Mouse (Mus musculus) neural tube, embryonic 10.5 days (tissue): Measurements from ENCODE around the gene Pitpnm2.

ENCODE experiments used
- DNase-seq: peaks from one replicate; pipeline ENCODE4 v3.0.0-alpha.2; 2017; ENCODE audit warnings: low spot score; ENCODE audit errors: extremely low spot score

The Pitpnm2 gene

DNA sequence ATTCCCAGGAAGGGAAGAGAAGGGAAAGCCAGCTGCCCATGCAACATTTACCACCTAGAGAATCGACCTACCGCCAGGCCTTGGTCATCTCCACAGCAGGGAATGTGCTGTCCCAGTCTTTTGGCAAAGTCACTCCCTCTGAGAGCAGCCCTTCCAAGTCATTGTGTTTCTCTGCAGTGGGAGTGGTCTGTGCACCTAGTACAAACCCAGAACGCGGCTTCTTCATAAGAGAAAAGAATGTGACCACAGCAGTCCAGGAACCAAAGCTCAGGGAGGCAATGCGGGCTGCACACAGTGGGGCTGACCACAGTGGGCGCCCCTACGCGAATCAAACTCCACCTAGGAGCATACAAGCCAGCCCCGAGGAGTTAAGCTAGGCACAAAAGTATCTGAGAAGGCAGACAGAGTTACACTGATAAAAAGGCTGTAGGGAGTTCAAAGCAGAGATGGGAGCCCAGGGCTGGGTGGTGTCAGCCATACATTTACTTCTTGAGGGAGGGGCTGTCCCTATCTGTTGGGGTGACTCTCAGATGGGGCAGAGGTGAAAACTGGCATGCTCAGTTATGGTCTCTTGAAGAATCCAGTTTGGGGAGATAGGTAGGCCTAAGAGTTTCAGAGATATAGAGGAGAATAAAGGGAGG lies 1.5 kb downstream of the Pitpnm2 start:
- DNase-seq, result no peak

- no peak for DNase-seq
These were observed 2.3 kb downstream of the Pitpnm2 start for GRCm38 (mm10) chr5:124247296-124247695.

DNA sequence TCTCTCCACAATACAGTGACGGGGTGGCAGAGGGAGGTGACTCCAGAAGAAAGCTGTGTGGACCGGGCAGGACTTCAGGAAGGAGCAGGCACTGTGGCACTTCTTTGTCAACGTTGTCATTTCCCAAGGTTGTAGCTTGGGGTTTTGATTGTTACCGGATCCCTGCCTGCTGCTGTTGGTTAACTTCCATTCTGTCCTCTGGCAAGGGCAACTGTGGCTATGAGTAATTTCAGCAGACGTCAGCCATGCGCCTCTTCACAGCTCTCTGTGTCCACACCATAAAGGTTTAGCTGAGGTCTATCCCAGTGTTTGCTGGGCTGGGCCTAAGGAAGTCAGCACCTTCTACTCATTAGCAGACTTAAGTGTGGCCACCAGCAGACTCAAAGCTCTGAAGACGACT lies 4.7 kb downstream of the Pitpnm2 start:
- no peak for DNase-seq

- no peak for DNase-seq
These were observed 5.1 kb downstream of the Pitpnm2 start for GRCm38 (mm10) chr5:124244449-124244848.

DNA sequence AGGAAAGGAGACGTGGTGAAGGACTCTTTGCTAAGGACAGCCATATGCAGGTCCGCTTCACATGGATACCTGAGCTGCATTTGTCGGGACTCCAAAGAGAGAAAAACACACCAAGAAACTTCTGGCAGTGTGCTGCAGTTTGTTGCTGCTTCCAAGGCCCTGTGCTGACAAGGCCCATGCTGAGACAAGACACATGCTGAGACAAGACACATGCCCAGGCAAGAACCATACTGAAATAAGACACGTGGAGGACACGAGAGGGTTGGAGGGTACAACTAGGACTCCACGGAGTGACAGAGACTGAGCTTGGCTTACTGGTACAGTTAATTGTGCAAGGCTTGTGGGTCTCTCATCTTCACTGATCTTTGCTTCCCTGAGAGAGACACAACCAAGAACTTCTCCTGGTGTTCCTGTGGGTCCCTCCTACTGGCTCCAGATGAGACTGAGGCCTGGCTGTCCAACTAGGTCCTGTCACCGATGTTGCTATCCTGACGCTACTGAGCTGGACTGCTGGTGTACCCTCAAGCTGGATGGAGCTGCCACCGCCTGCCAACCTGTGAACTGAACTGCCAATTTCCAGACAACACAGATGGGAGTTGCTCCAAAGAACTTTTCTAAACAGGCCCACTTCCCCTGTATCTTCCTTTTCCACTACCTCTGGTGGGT lies 6.2 kb downstream of the Pitpnm2 start:
- no peak for DNase-seq

- no peak for DNase-seq
These were observed 7.7 kb downstream of the Pitpnm2 start for GRCm38 (mm10) chr5:124241686-124242444.

- DNase-seq, result no peak
These were observed 8.5 kb downstream of the Pitpnm2 start for GRCm38 (mm10) chr5:124240841-124241685.

DNA sequence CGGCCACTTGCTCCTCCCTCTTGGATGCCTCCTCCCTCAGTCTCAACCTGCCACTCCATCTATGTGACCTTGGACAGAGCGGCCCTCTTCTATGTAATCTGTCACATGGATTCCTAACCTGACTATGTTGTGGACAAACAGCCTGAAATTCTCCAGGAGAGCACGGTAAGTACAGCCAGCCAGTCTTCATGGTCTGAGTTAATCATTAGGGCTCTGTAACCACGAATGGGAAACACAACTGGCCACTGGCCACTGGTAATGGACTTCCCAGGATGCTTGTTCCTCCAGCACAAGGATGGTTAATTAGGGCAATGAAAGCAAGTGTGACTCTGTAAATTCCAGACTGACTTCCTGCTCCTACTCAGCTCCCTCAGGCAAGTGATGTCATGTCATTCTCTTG lies 13.4 kb downstream of the Pitpnm2 start:
- DNase-seq, result no peak

DNA sequence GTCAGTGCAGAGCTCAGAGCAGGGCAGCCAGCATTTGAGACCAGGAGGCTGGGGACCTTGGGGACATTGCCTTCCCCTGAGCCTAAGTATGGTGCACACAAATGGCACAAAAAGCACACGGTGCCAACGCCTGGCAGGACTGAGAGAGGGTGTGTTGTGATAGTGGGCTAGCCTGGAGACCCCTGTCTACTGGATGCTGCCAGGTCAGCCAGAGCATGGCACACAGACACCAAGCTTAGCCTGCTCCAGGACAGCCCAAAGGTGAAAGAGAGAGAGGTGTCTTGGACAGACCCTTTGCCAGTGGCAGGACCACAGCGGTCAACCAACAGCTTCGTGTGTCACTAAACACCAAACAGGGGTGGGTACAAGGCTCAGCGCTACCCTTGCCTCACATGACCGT lies 14.8 kb downstream of the Pitpnm2 start:
- no peak for DNase-seq

GRCm38 (mm10) chr5:124233874-124234661 lies 15.5 kb downstream of the Pitpnm2 start:
- DNase-seq, result no peak

GRCm38 (mm10) chr5:124233144-124233465 lies 16.5 kb downstream of the Pitpnm2 start:
- DNase-seq, result no peak

DNA sequence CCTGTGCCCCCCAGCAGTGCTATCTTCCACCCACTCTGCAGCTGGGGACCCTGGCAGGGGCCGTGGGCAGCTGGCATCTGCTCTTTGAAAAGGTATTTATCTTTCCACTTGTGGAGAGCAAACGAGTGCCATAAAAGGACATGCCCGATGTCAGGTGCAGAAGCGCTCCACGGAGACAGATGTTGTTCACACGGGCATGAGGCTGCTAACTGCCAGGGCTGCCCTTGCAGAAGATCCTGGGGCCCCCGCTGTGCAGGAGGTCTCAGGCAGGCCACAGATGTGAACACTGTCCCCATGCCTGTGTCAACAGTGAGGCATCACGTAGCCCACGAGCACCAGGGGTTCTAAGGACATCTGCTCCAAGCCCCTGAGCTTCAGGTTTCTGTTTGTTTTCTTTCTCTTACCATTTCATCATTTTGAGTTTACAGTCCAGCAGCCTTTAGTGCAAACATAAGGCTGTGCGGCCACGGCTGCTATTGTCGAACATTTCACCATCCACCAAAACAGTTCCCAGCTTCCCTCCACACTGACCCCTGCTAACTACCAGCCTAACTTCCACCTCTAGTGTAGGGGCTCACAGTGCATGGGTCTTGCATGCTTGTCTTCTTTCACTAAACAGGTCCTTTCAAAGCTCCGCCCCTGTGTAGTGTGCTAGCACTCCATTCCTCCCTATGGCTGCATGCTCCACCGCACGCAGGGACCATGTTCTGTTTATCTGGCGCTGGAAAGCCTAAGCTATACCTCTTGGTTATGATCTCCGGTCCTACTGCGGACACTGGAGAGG lies 17.0 kb downstream of the Pitpnm2 start:
- no peak for DNase-seq

DNA sequence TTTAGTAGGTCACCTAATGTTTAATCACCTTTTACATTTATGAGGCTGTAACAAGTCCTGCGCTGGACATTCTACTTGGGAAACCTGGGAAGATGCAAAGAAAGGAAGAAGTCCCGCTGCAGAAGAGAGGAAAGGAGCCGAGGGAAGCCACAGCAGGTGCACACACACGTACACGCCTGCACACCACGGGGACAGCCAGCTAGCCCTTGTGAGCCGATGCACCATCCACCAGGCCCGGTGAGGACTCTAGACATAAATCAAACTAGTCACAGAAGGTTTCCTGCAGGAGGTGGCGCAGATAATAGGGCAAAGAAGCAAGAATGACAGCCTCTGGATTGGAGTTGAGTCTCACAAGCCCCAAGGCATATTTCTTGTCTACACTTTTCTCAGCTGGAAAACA lies 19.1 kb downstream of the Pitpnm2 start:
- no peak for DNase-seq

- DNase-seq, result no peak
These were observed 22.4 kb downstream of the Pitpnm2 start for GRCm38 (mm10) chr5:124227193-124227592.

GRCm38 (mm10) chr5:124226494-124226893 lies 23.1 kb downstream of the Pitpnm2 start:
- no peak for DNase-seq

DNA sequence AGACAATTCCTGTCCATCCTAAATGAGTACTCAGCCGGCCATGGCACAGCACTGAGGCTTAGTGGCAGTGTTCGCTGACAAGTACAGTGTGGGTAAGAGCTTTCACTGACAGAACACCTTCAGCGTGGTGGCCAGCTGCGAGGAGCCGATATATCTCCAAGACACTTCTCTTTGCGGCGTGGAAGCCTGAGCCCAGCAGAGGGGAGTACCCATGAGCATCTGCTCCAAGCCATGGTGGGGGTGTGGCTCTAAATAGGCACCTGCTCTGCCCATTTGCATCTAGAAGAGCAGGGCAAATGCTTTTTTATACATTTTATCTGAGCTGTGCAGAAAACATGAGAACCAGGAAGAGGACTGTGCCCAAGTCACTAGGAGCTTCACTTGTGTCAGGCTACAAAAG lies 23.7 kb downstream of the Pitpnm2 start:
- DNase-seq, result no peak

GRCm38 (mm10) chr5:124224321-124225092 lies 25.1 kb downstream of the Pitpnm2 start:
- no peak for DNase-seq

DNA sequence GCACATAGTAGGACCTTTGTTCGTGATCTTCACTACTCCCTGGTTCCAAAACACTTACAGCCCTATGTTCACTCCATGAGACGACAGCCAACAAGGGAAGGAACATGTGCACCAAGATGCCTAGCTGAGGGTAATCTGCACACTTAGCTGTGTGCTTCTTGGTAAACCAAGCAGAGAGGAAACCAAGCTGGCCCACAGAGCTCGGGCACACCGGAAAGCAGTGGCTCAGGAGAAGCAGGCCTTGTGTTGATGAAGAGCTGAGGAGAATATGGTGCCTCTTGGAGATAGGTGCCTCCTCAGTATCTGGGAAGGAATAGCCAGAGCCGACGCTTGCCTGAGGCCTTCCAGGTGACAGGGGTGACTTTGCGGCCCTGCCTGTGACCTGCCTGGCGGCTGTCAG lies 26.0 kb downstream of the Pitpnm2 start:
- no peak for DNase-seq

DNA sequence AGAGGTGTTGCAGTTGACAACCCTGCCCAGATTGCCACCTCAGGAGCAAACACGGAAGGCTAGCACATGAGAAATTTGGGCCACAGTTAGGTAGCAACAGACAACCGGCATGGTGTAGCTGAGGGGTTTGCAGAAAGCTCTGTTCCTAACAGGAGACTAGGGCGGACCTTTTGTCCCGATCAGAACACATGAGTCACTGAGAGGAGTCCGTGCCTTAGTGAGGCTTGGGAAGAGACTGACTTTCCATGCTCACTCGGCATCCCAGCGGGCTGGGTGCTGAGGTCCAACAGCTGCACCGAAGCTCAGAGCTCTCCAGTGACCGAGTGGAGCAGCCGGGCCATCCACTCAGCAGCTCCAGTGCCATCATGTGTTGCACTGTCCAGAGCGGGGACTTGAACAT lies 26.9 kb downstream of the Pitpnm2 start:
- no peak for DNase-seq

GRCm38 (mm10) chr5:124221736-124222040 lies 27.9 kb downstream of the Pitpnm2 start:
- no peak for DNase-seq
